Mouse (Mus musculus): ENCODE measurements around the gene Map3k6. TPM values are rescaled to one million over a fixed set of nuclear protein-coding genes. Genes with fewer than 3 reads are reported as not detected.

Map3k6 gene
- polyA plus RNA-seq, 2 experiments, result 7.5 to 10.4 TPM

- no peaks in the 10 kb centered on the region for H3K27me3 ChIP-seq (ENCODE audit: control insufficient read depth, insufficient read depth, low read length)
- WGBS, result 78% methylated on average over 5 of the region's 5 CpGs
- DNase-seq (ENCODE audit: low spot score) (no peak), ATAC-seq (ENCODE audit: low FRiP score, low read depth) (no peak)
- peaks cover under 1% of the 10 kb centered on the region for H3K4me1 ChIP-seq (ENCODE audit: control insufficient read depth, insufficient read depth, low read length)
- TF ChIP-seq POLR2A (IDR thresholded peaks at IDR 0.05; ENCODE audit: borderline replicate concordance, extremely low read depth, insufficient read depth, insufficient read length), result no peak
- H3K9ac ChIP-seq (ENCODE audit: low read depth, low read length, severe bottlenecking), result no peak overlapping the region
- no peak overlapping the region for H3K27ac ChIP-seq (replicated peaks; ENCODE audit: low read depth, low read length)
- no peaks in the 10 kb centered on the region for H3K36me3 ChIP-seq (ENCODE audit: control insufficient read depth, insufficient read depth, low read length)
- H3K4me3 ChIP-seq (replicated peaks; ENCODE audit: low read length), result no peak overlapping the region
- H3K9me3 ChIP-seq (ENCODE audit: control insufficient read depth, low read length), result no peaks in the 10 kb centered on the region
- H3K4me2 ChIP-seq (replicated peaks; ENCODE audit: low read depth, low read length, severe bottlenecking), result no peak overlapping the region
Observed at GRCm38 (mm10) chr4:133235415-133235814, 5.2 kb upstream of the Map3k6 start.

GRCm38 (mm10) chr4:133237911-133238310 is 2.7 kb upstream of the Map3k6 start:
- Histone ChIP-seq H3K9me3 (ENCODE audit: control insufficient read depth, low read length) (no peaks in the 10 kb centered on the region), H3K27me3 (ENCODE audit: control insufficient read depth, insufficient read depth, low read length) (peaks cover 3% of the 10 kb centered on the region; the same call in 1 of the 2 replicates), H3K36me3 (ENCODE audit: control insufficient read depth, insufficient read depth, low read length) (no peaks in the 10 kb centered on the region), H3K27ac (replicated peaks; ENCODE audit: low read depth, low read length) (no peak overlapping the region), H3K4me1 (ENCODE audit: control insufficient read depth, insufficient read depth, low read length) (peaks cover 8% of the 10 kb centered on the region), H3K9ac (ENCODE audit: low read depth, low read length, severe bottlenecking) (no peak overlapping the region), H3K4me2 (replicated peaks; ENCODE audit: low read depth, low read length, severe bottlenecking) (no peak overlapping the region), H3K4me3 (replicated peaks; ENCODE audit: low read length) (no peak overlapping the region)
- no peak for TF ChIP-seq POLR2A (IDR thresholded peaks at IDR 0.05; ENCODE audit: borderline replicate concordance, extremely low read depth, insufficient read depth, insufficient read length)
- 64% methylated on average over 4 of the region's 4 CpGs for WGBS
- ATAC-seq (ENCODE audit: low FRiP score, low read depth) (no peak), DNase-seq (ENCODE audit: low spot score) (no peak)

- Histone ChIP-seq H3K4me2 (replicated peaks; ENCODE audit: low read depth, low read length, severe bottlenecking) (peak overlapping the region; percentile 95), H3K4me3 (replicated peaks; ENCODE audit: low read length) (peak overlapping the region; percentile 58), H3K9ac (ENCODE audit: low read depth, low read length, severe bottlenecking) (peak overlapping the region; percentile 69), H3K36me3 (ENCODE audit: control insufficient read depth, insufficient read depth, low read length) (no peaks in the 10 kb centered on the region), H3K27me3 (ENCODE audit: control insufficient read depth, insufficient read depth, low read length) (peaks cover 6% of the 10 kb centered on the region; the same call in 1 of the 2 replicates), H3K4me1 (ENCODE audit: control insufficient read depth, insufficient read depth, low read length) (peaks cover 8% of the 10 kb centered on the region), H3K27ac (replicated peaks; ENCODE audit: low read depth, low read length) (0 out of 2 replicates have a peak overlapping the region, but pooled peaks have one; percentile 35), H3K9me3 (ENCODE audit: control insufficient read depth, low read length) (no peaks in the 10 kb centered on the region)
- TF ChIP-seq POLR2A (IDR thresholded peaks at IDR 0.05; ENCODE audit: borderline replicate concordance, extremely low read depth, insufficient read depth, insufficient read length), result peak; percentile 47; the same call in 1 of the 2 replicates
- WGBS, result under 1% methylated on average over 71 of the region's 78 CpGs
- peak; percentile 81 for DNase-seq (ENCODE audit: low spot score)
- ATAC-seq (ENCODE audit: low FRiP score, low read depth), result peak; percentile 91
Observed at GRCm38 (mm10) chr4:133240934-133241908, 603 bp downstream of the Map3k6 start.

GRCm38 (mm10) chr4:133241910-133242309 is 1.3 kb downstream of the Map3k6 start:
- DNase-seq (ENCODE audit: low spot score) (no peak), ATAC-seq (ENCODE audit: low FRiP score, low read depth) (no peak)
- Histone ChIP-seq H3K27ac (replicated peaks; ENCODE audit: low read depth, low read length) (no peak overlapping the region), H3K4me3 (replicated peaks; ENCODE audit: low read length) (peak overlapping the region; percentile 58), H3K9ac (ENCODE audit: low read depth, low read length, severe bottlenecking) (no peak overlapping the region), H3K27me3 (ENCODE audit: control insufficient read depth, insufficient read depth, low read length) (peaks cover 6% of the 10 kb centered on the region; the same call in 1 of the 2 replicates), H3K36me3 (ENCODE audit: control insufficient read depth, insufficient read depth, low read length) (no peaks in the 10 kb centered on the region), H3K9me3 (ENCODE audit: control insufficient read depth, low read length) (no peaks in the 10 kb centered on the region), H3K4me1 (ENCODE audit: control insufficient read depth, insufficient read depth, low read length) (peaks cover 8% of the 10 kb centered on the region), H3K4me2 (replicated peaks; ENCODE audit: low read depth, low read length, severe bottlenecking) (peak overlapping the region; percentile 95)
- no peak for TF ChIP-seq POLR2A (IDR thresholded peaks at IDR 0.05; ENCODE audit: borderline replicate concordance, extremely low read depth, insufficient read depth, insufficient read length)
- 32% methylated on average over 11 of the region's 11 CpGs for WGBS

- no peak overlapping the region for H3K9ac ChIP-seq (ENCODE audit: low read depth, low read length, severe bottlenecking)
- DNase-seq (ENCODE audit: low spot score) (no peak), ATAC-seq (ENCODE audit: low FRiP score, low read depth) (no peak)
- H3K27ac ChIP-seq (replicated peaks; ENCODE audit: low read depth, low read length), result no peak overlapping the region
- no peaks in the 10 kb centered on the region for H3K36me3 ChIP-seq (ENCODE audit: control insufficient read depth, insufficient read depth, low read length)
- peaks cover 6% of the 10 kb centered on the region; the same call in 1 of the 2 replicates for H3K27me3 ChIP-seq (ENCODE audit: control insufficient read depth, insufficient read depth, low read length)
- no peaks in the 10 kb centered on the region for H3K9me3 ChIP-seq (ENCODE audit: control insufficient read depth, low read length)
- no peak overlapping the region for H3K4me2 ChIP-seq (replicated peaks; ENCODE audit: low read depth, low read length, severe bottlenecking)
- no peak overlapping the region for H3K4me3 ChIP-seq (replicated peaks; ENCODE audit: low read length)
- H3K4me1 ChIP-seq (ENCODE audit: control insufficient read depth, insufficient read depth, low read length), result peaks cover 8% of the 10 kb centered on the region
- TF ChIP-seq POLR2A (IDR thresholded peaks at IDR 0.05; ENCODE audit: borderline replicate concordance, extremely low read depth, insufficient read depth, insufficient read length), result no peak
- WGBS, result 69% methylated on average over 9 of the region's 9 CpGs
Observed at GRCm38 (mm10) chr4:133242710-133243109, 2.1 kb downstream of the Map3k6 start.
